Mouse (Mus musculus): ENCODE results near the gene Fars2. TPM values are rescaled to one million over a fixed set of nuclear protein-coding genes. Genes with fewer than 3 reads are reported as not detected.

Gene Fars2
- total RNA-seq, 2 experiments from 2014 or later: 87.9 to 92.2 TPM

DNA sequence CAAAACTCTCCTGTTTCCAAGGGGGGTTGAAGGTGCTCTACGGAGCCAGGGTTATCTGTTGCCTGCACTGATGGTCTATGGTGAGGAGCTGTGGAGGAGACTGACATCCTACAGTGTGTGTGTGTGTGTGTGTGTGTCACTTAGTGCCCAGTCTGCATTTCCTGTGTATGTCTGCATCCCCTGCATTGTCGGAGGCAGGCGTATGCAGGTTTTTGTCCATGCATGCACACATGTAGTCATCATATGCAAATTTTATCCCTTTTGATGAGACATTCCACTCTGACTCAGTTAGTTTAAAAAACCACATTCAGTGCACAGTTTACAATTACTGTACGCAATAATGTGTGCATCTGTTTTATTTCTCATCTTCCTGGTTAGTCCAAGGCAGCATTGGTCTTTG is 96.8 kb downstream of the Fars2 start:
- no peak for DNase-seq (ENCODE audit: low spot score in 2 of 2)

DNA sequence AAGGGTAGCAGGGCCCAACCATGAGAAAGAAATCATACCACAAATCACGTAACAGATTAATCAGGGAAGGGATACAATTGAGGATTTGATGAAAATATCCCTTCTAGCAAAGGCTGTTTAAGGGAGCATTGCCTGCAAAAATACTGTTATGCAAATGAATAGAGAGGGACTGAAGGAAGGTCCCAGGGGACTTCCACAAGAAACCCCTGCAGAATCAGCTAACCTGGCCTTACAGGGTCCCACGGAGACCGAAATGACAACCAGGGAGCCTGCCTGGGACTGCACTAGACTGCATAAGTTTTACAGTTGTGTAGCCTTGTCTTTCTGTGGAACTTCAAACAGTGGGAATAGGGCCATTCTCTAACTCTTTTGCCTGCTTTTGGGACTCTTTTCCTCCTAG is 98.8 kb downstream of the Fars2 start:
- no peak for DNase-seq (ENCODE audit: low spot score in 2 of 2)

DNA sequence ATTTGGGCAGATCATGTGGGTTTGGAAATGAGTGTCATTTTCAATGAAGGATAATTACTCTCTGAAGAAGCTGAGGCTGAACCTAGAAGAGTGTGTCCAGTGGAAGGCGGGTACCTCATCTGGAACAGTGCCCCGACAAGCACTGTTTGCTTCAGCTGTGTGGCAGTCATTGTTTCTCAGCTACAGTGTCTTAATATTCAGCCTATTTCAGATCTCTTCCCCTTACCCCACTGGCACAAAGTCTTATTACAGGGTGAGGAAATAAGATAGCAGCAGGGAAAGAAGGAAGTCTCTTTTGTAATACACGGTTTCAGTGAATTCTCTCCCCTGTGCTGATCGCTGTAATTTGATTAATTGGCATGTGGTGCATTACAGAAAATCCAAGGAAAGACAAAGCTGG is 101.1 kb downstream of the Fars2 start:
- no peak for DNase-seq (ENCODE audit: low spot score in 2 of 2)

DNA sequence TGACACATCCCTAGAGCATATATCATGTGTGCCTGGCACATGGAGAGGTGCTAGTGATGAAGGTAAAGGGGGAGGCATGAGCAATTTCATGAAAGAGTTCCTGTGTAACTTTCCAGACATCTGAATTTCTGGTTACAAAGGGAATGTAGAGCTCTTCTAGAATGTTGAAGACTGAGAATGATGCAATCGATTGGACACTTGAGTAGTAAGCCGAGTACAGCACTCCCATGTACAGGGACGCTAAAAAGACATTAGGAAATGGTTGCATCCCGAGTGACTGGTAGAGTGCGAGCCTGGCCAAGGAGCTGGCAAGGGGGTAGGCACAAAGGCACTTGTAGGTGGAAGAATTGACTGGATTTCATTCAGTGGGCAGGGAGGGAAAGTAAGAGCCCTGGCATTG is 102.3 kb downstream of the Fars2 start:
- no peak for DNase-seq (ENCODE audit: low spot score in 2 of 2)

DNA sequence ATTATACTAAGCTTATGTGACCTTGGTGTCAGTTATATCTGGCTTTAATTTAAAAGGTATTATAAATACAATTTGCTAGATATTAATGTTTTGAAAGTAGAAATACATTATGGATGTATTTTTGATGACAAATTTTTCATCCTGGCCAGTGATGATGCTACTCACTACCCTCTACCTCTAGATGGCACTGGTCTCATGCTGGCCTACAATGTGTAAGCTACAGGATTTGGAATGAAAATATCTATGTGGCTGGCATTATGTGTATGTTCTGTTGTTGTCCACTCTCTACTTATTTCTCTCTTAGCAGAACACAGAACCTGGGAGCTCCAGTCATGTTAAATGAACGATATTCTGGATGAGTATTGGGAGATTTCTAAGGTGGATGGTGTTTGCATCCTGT is 104.7 kb downstream of the Fars2 start:
- DNase-seq (ENCODE audit: low spot score in 2 of 2): no peak

DNA sequence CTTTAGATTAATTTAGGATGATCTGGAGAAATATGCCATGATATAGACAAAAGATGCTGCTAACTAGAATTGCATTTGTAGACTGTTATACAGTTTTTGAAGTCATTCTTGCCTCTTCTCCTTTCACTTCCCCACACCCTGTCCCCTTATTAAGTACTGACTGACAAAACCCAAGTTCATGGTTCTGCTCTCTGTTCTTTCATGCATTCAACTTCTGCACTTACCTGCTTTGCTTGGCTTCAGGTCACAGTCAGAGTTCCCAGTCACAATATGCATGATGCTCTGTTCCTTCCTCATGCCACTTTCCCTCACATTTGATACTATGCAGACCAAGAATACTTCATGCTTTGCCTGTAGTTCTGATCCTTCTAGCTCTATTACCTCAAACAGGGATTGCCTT is 105.5 kb downstream of the Fars2 start:
- DNase-seq (ENCODE audit: low spot score in 2 of 2): no peak

DNA sequence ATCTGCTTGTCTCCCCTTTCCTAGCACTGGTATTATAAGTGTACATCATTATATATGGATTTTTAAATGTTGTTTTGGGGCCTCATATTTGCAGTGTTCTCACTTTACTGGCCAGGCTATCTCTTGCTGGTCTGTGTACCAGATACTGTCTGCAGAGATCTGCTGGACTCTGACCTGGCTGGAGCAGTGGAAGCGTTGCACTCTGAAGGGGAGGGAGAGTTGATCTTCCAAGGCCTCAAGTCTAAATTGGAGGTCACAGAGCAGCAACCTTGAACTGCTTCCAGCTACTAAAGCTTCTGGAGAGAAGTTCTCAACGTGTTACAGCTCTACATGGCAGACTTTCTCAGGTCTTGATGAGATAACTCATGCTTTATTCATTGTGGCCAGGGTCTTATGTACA is 107.2 kb downstream of the Fars2 start:
- DNase-seq (ENCODE audit: low spot score in 2 of 2): peak in 1 of 2 experiments; percentile 11

DNA sequence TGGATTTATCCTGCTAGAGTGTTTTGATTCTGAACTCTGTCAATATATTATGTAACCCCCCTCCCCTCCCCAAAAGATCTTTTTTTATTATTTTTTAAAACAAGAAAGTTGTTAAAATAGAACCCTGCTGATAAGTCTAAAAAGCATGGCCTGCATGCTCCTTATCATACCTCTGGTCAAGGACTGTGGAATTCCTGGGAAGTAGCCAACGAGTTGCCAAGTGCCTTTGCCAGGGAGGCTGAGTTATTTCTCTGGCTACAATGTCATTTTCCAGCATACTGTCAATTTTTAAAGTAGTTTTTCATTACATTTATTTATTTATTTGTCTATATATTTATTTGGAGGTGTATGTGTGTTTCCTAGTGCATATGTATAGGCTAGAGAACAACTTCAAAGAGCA is 125.0 kb downstream of the Fars2 start:
- peak in 1 of 2 experiments; percentile 31 for DNase-seq (ENCODE audit: low spot score in 2 of 2)

DNA sequence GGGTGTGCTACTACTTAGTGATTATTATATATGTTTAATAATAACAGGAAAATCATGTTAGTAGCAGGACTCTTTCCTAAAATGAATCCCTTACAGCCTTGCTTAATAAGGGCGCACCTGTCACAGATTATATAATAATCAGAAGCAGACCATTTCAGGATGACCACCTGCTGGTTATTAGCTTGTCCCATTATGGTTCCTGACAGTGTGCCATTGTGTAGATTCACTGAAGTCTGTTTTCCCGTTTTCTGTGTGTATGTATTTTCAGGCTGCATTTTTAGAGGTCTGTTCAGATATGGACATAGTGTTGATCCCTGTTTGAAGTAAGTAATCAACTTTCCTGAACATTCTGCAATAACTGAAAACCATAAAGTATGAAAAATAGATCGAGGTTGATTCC is 136.7 kb downstream of the Fars2 start:
- DNase-seq (ENCODE audit: low spot score in 2 of 2): no peak

DNA sequence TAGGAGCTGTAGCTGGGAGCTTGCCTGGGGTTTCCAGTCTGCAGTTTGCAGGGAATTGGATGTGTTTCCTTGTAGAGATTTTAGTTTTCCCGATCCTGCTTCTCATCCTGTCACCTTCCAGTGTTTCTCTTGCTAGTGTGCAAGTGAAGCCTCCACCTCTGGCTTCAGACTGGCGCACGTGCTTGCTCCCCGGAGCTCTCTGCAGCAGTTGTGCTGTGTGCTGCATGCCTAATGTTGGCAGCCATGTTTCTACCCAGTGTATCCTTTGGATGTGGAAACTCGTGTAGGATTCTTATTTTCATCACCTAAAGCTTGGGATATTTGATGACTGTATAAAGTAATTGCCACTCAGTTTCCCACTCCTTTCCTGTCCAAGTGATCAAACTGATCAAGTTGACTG is 140.0 kb downstream of the Fars2 start:
- no peak for DNase-seq (ENCODE audit: low spot score in 2 of 2)

DNA sequence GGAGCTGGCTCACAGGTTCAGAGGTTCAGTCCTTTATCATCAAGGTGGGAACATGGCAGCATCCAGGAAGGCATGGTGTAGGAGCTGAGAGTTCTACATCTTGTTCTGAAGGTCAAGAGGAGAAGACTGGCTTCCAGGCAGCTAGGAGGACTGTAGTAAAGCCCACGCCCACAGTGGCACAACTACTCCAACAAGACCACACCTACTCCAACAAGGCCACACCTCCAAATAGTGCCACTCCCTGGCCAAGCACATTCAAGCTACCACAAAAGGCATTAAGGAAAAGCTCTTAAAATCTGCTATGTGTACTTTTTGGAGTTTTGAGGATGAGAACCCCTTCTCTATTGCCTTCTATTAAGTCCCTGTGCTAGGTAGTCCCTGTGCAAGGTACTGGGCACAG is 142.5 kb downstream of the Fars2 start:
- DNase-seq (ENCODE audit: low spot score in 2 of 2): no peak

DNA sequence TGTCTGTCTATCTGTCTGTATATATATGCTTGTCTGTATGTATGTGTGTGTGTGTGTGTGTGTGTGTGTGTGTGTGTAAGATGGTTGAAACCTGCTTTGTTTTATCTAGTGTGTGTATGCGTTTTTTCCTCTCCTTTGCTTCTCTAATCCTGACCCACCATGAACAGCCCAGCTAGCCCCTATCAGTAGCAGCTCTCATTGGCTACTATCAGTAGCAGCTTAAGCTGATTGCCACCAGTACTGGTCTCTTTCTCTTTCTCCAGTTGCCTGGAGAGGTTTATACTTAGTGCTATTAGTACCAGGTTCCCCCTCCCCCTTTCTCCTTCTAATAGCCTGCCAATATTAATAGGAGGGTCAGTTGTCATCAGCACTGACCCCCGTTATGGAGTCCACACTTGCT is 144.1 kb downstream of the Fars2 start:
- no peak for DNase-seq (ENCODE audit: low spot score in 2 of 2)

DNA sequence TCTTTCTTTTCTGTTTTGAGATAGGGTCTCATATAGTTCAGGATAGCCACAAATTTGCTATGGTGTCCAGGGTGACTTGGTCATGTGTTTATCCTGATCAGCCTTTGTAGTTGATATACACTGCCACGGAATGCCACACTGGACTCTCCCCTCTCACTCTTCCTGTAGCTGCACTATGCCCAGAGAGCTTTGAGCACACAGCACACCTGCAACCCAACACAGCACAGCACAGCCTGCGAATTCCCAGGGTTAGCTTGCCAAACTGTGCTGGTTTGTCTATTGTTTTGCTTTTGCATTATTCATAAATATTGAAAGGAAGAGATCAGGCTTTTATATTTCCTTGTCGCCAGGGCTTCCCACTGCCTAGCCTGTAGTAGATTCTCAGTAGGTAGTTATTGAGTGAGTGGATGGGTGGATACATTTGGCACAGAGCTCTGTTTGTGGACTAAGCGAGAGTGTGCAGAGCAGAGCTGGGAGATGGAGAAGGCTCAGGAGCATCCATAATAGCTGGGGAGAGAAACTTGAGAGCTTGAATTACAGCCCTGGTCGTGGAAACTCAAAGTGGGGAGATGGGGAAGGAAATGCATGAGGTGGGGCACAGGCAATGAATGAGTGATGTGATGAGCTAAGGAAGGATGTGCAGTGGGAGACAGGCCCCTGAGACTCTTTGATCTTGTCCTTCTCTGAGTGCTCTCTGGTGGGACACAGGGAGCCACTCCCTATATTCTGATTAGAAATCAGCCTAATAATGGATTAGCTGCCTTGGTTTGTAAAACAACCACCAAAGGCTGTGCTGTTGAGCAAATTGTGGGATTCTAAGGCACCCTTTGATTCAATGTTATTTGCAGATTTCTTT is 146.3 kb downstream of the Fars2 start:
- DNase-seq (ENCODE audit: low spot score in 2 of 2): no peak

DNA sequence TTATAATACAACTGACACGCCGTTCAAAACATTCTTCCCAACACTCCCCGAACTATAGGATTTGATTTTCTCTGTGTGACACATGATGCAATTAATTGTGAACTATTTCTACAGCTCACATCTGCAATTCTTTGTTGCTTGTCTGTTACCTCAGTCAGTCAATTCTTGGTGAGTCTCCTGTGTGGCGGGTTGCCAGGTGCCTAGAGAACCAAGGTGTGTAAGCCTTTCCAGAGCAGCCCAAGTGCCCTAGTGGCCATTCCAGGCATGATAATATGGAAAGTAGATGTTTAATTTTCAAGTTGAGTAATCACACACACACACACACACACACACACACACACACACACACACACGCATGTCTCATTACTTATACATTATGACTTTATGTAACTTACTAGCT is 147.2 kb downstream of the Fars2 start:
- no peak for DNase-seq (ENCODE audit: low spot score in 2 of 2)

DNA sequence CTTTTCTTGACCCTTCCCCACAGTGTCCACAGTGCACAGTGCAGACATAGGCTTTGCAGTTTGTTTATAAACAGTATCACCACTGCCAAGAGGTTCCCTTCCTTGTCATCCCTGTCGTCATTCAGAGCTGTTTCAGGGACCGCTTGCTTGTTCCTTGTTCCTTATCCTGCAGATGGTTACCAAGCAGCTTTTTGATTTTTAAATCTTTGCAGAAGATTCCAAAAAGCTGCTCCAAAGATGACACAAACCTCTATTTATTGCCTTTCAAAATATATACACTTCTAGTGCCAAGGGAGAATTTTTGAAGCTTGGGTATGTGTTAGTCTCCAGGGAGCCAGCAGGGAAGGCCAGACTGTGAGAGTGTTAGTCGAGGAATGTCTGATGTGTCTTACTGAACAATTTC is 148.1 kb downstream of the Fars2 start:
- DNase-seq (ENCODE audit: low spot score in 2 of 2): no peak

DNA sequence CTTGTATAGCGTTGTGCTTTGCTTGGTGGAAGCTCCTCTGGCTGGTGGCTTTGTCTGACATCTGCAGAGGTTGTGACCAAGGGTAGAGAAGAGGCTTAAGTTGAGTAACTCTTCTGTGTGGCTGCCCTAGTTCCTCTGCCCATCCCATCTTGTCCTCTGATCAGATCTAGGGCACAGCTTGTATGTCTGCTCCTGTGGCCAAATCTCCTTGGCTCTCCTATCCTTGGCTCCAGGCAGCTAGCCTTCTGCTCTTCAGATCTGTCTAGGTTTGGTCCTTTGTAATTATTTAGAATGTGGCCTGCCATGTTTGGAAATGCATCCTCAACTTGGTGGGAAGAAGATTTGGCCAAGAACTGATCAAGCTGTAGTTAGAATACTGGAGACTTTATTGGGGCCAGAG is 150.2 kb downstream of the Fars2 start:
- no peak for DNase-seq (ENCODE audit: low spot score in 2 of 2)

DNA sequence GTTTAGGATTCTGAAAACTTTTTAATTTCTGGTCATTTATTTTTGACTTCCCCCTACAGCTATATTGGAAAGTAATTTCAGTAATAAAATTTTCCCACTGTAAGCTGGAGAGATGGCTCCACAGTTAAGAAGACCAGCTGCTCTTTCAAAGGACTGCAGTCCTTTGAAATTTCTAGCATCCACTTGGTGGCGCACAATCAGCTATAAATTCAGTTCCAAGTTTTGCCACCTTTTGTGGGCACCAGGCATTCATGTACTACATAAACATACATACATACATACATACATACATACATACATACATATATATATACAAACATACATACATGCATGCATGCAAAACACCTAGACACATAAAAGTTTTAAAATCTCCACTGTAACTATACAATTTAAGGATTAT is 153.7 kb downstream of the Fars2 start:
- no peak for DNase-seq (ENCODE audit: low spot score in 2 of 2)

DNA sequence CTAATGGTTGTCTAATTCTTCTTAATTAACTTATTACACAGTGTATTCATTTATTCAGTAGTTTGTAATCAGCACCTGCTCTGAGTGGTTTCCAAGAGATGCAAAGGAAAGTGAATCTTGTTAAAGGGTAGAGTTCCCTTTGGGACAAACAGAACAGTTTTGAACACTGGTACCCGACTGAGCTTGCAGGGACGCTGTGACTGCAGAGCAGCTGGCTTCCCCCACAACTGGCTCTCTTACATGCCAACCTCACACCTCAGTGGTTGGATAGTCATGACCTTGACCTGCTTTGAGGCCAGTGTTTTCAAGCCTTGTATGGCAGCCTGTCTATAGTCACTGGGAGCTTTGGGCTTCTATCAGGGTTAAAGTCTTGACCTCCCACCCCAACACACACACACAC is 156.3 kb downstream of the Fars2 start:
- DNase-seq (ENCODE audit: low spot score in 2 of 2): no peak

DNA sequence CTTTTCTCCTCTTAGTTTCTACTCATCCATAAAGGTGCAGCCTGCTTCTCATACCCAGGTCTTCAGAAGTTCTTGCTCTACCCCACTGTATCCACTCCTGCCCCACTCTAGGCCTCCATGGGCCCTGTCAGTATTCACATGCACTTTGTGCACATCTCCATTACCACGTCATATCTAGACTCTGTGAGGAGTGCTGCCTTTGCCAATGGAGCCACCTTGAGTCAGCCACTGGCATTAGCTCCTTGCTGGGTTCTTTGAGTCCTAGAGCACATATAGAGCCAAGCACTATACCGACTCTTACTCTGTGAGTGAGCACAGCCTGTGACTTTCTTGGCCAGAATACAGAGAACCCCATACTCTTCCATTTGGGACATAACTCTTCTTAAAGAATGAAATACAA is 159.0 kb downstream of the Fars2 start:
- DNase-seq (ENCODE audit: low spot score in 2 of 2): no peak

DNA sequence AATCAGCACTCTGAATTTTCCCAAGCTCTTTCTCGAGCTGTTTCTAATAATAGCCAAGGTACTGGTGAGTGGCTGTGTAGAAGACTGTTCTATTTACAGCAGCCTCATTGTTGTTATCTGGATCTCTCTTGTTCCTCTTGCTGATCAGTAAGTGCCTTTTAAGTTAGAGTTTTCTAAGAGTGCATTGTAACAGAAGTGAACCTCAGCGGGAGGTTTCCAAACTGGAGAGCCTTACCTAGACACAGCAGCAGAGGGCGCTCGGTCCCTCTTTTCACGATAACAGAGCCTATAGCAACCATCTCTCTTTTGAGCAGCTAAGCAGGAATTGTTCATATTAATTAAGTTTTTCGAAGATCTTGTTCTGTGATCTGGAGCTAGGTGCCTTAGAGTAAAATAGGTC is 164.8 kb downstream of the Fars2 start:
- DNase-seq (ENCODE audit: low spot score in 2 of 2): peak; percentile 59 to 73

DNA sequence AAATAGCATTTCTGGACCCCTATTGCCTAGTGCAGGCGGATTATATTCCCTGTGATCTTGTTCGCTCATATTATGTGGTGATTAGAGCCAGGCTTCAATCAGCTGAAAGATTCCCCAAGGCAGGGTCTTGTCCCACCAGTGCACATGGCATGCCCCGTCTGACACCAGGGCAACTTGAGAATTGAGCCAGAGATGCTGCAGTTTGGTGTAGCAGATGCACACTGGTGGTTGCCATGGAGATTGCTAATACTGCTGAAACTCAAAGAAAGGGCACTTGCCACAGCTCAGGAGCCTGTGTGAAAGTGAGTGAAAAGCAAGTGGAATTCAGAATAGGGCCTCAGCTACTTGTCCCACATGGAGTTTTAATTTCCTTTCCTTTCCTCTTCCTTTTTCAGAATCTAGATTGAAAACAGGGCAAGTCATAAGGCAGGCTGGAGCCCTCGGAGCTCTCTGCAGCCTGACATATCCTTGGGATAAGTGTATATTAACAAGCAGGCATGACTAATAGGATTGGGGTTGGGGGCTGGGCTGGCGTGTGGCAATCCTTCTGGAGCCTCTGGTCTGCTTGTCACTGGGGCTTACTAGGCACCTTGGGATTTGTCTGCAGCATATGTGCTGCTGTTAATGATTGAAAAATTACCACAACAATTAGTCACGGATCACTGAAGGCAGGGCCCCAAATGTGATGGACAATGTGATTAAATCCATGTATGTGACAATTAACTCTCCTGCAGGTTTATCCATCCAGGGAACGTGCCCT is 165.8 kb downstream of the Fars2 start:
- no peak for DNase-seq (ENCODE audit: low spot score in 2 of 2)

DNA sequence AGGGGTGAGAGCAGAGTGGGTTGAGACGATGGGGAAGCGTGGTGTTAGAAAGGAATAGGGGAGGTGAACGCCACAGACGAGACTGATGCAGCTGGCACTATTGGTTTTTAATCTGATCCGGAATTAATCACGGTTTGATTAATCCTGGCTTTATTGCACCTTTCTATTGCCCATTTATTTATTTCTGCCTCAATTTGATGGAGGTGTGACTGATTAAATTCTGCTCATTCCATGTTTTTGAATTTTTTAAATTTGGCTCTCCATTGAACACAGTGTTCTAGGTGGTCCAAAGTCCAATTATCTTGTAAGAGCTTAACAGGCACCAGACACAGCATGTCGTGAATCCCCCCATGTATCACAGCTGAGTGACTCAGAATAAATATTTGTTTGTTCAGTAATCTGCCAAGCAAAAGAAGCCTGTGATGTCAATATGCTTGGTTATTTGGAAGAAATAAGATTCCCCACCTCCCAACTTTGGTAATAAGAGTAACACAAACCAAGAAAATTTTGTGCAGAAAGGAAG is 166.4 kb downstream of the Fars2 start:
- no peak for DNase-seq (ENCODE audit: low spot score in 2 of 2)
